Mouse (Mus musculus) bone marrow macrophage, adult 2 months (primary cell): Measurements from ENCODE around the gene Cbfa2t2. TPM values are rescaled to one million over a fixed set of nuclear protein-coding genes. Genes with fewer than 3 reads are reported as not detected.
"Not testable (repeated sequence)": the region's sequence is repeated elsewhere in the genome, so short reads cannot be mapped to it uniquely, and the experiment has no call there.

Experiments used
- H3K27ac ChIP-seq: 2 replicates; pipeline ENCODE4 v1.5.1; 2012; ENCODE audit warnings: low read depth, low read length; ENCODE audit not compliant: insufficient read depth
- H3K4me1 ChIP-seq: 2 replicates; pipeline ENCODE4 v1.6.1; 2012; ENCODE audit warnings: low read length; ENCODE audit not compliant: control insufficient read depth, insufficient read depth
- H3K4me3 ChIP-seq: 2 replicates; pipeline ENCODE4 v1.5.1; 2012; ENCODE audit warnings: mild to moderate bottlenecking, low read length, moderate library complexity; ENCODE audit not compliant: insufficient read depth
- CTCF ChIP-seq: IDR thresholded peaks from 2 replicates; pipeline ENCODE4 v1.5.1; 2012; ENCODE audit warnings: low read depth, mild to moderate bottlenecking, low read length, moderate library complexity
- POLR2A ChIP-seq: IDR thresholded peaks from 2 replicates; pipeline ENCODE4 v1.6.1; 2012; ENCODE audit warnings: mild to moderate bottlenecking, low read depth, low read length, borderline replicate concordance
- polyA plus RNA-seq: library from polyadenylated mRNA; stranded (reverse); fragments of >200 nt; gene quantifications from 2 replicates; pipeline ENCODE4 v1.2.4, GENCODE M21; 2012; ENCODE audit not compliant: missing spikeins, insufficient read depth, insufficient read length

Cbfa2t2 gene
- polyA plus RNA-seq, 1 experiment = 16.5 TPM

DNA sequence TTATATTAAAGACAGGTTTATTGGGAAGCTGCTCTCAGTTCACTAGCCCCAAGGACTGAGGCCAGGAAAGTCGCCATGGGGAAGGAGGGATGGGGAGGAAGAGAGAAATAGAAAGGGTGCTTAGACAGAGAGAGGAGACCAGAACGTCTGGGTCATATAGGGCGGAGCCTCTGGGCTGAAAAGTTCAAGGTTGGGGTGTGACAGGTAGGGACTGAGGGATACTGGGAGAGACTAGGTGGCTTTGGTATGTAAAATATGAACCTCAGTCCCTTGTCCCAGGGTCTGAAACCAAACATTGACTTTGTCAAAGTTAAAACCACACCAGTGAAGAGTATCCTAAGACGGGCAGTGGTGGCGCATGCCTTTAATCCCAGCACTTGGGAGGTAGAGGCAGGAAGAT is 30.9 kb downstream of the Cbfa2t2 start:
- H3K4me1 ChIP-seq = peaks cover 21% of the 10 kb centered on the region
- no peak overlapping the region for H3K27ac ChIP-seq
- TF ChIP-seq POLR2A = no peak
- no peak for TF ChIP-seq CTCF
- no peak overlapping the region for H3K4me3 ChIP-seq

- Histone ChIP-seq H3K4me3 (no peak overlapping the region), H3K4me1 (no peaks in the 10 kb centered on the region), H3K27ac (no peak overlapping the region)
- TF ChIP-seq POLR2A (no peak), CTCF (no peak)
Observed at GRCm38 (mm10) chr2:154474251-154475061, 38.2 kb downstream of the Cbfa2t2 start.

DNA sequence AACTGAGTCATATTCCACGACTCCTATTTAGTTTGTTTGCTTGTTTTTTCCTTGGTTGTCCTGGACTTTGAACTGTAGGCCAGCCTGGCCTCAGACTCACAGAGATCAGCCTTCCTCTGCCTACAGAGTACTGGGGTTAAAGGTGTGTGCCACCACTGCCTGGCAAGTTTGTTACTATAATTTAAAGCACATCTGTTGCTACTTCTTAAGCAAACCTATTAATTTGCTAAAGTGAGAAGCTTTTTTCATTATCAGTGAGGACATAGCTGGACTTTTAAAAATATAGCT is 38.7 kb downstream of the Cbfa2t2 start:
- no peak overlapping the region for H3K27ac ChIP-seq
- no peak overlapping the region for H3K4me3 ChIP-seq
- H3K4me1 ChIP-seq = no peaks in the 10 kb centered on the region
- TF ChIP-seq POLR2A (no peak), CTCF (no peak)

- Histone ChIP-seq H3K4me1 (no peaks in the 10 kb centered on the region), H3K27ac (no peak overlapping the region), H3K4me3 (no peak overlapping the region)
- TF ChIP-seq POLR2A = no peak
- TF ChIP-seq CTCF = no peak
Observed at GRCm38 (mm10) chr2:154475861-154476260, 39.6 kb downstream of the Cbfa2t2 start.

- Histone ChIP-seq H3K4me1 (no peaks in the 10 kb centered on the region), H3K4me3 (no peak overlapping the region), H3K27ac (no peak overlapping the region)
- TF ChIP-seq POLR2A (no peak), CTCF (no peak)
Observed at GRCm38 (mm10) chr2:154477028-154477427, 40.7 kb downstream of the Cbfa2t2 start.

GRCm38 (mm10) chr2:154491788-154492187 is 55.5 kb downstream of the Cbfa2t2 start:
- H3K4me1 ChIP-seq = no peaks in the 10 kb centered on the region
- no peak overlapping the region for H3K4me3 ChIP-seq
- TF ChIP-seq CTCF (no peak), POLR2A (no peak)
- no peak overlapping the region for H3K27ac ChIP-seq

DNA sequence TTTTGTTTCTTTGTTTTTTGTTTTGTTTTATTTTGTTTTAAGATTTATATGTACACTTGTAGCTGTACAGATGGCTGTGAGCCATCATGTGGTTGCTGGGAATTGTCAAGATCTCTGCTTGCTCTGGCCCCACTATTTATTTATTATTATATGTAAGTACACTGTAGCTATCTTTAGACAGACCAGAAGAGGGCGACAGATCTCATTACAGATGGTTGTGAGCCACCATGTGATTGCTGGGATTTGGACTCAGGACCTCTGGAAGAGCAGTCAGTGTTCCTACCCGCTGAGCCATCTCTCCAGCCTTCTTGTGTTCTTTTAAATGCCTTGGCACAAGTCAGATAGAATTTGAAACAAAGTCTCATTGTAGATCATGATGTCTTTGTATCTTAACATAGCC is 57.3 kb downstream of the Cbfa2t2 start:
- H3K4me3 ChIP-seq, H3K27ac ChIP-seq, H3K4me1 ChIP-seq: not testable (repeated sequence)

DNA sequence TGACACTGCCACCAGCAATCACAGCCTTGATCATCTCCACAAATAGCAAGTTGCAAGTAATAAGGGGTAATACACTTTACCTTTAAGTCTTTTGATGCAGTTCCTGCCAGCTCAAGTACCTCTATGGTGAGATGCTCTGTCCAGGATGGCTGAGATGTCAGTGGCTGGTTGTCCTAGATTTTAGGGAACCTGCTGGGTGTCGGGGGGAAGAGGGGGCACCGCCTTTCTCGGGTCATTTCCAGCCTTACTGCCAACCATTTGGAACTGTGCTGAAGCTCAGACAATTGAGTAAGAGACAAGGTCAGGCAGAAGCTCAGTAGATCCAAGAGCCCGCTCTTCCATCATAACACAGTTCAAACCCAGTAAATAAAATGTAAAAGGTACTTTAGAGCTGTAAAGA is 58.7 kb downstream of the Cbfa2t2 start:
- TF ChIP-seq POLR2A (no peak), CTCF (no peak)

DNA sequence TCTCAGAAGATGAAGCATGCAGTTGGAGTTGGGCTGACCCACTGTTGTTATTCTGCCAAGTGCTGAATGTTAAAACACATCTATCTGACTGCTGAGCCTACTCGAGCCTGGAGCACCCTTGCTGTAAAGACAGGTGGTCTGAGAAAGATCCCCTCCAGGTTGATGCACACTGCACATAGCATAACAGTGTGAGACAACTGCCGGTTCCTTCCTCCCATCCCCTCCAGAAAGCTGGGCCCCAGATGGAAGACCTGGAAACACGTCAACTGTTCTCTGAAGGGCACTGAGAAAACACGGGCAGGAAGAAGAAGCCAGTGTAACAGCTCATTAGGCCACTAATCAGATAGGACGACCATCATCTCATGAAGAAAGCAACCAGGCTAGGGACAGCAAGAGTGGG is 62.3 kb downstream of the Cbfa2t2 start:
- H3K27ac ChIP-seq = no peak overlapping the region
- no peak overlapping the region for H3K4me3 ChIP-seq
- peaks cover 3% of the 10 kb centered on the region for H3K4me1 ChIP-seq
- TF ChIP-seq CTCF = no peak
- no peak for TF ChIP-seq POLR2A

More for the DNA sequence above, 58.7 kb downstream of the Cbfa2t2 start:
- no peaks in the 10 kb centered on the region for H3K4me1 ChIP-seq
- H3K27ac ChIP-seq = no peak overlapping the region
- H3K4me3 ChIP-seq = no peak overlapping the region

DNA sequence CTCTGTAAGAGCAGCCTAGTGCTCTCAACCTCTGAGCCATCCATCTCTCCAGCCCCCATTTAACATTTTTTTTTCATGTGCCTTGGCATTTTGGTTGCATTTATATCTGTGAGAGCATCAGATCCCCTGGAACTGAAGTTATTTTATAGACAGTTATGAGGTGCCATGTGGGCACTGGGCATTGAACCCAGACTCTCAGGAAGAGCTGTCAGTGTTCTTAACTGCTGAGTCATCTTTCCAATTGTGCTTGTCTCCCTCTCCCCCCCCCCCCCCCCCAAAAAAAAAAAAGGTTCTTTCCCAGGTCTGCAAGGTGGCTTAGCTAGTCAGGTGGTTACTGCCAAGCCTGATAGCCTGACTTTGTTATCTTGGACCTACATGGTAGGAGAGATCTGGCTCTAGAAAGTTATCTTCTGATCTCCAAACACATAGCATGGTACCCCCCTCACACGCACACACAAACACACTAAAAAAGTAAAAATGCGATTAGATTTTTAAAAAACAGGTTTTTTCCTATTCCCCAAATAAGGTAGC is 63.5 kb downstream of the Cbfa2t2 start:
- Histone ChIP-seq H3K4me1 (peaks cover 3% of the 10 kb centered on the region), H3K4me3 (no peak overlapping the region), H3K27ac (no peak overlapping the region)
- TF ChIP-seq CTCF = no peak
- TF ChIP-seq POLR2A = no peak

DNA sequence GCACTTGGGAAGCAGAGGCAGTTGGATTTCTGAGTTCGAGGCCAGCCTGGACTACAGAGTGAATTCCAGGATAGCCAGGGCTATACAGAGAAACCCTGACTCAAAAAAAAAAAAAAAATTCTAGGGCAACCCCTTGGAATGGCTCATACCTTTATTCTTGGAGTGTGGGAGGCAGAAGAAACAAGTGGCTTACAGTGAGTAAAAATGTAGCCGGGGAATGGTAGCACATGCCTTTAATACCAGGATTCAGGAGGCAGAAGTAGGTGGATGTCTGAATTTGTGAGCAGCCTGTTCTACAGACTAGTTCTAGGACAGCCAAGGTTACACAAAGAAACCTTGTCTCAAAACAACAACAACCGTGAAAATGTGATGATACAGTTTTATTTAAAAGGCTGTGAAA is 64.5 kb downstream of the Cbfa2t2 start:
- Histone ChIP-seq H3K27ac (no peak overlapping the region), H3K4me1 (peaks cover 3% of the 10 kb centered on the region), H3K4me3 (no peak overlapping the region)
- TF ChIP-seq POLR2A = no peak
- TF ChIP-seq CTCF = no peak
